Mouse (Mus musculus) thymus, postnatal 4 days (tissue): ENCODE results near the gene Pnmt.

Experiments used
- DNase-seq: peaks from one replicate; pipeline ENCODE4 v3.0.0; 2021

The Pnmt gene

DNA sequence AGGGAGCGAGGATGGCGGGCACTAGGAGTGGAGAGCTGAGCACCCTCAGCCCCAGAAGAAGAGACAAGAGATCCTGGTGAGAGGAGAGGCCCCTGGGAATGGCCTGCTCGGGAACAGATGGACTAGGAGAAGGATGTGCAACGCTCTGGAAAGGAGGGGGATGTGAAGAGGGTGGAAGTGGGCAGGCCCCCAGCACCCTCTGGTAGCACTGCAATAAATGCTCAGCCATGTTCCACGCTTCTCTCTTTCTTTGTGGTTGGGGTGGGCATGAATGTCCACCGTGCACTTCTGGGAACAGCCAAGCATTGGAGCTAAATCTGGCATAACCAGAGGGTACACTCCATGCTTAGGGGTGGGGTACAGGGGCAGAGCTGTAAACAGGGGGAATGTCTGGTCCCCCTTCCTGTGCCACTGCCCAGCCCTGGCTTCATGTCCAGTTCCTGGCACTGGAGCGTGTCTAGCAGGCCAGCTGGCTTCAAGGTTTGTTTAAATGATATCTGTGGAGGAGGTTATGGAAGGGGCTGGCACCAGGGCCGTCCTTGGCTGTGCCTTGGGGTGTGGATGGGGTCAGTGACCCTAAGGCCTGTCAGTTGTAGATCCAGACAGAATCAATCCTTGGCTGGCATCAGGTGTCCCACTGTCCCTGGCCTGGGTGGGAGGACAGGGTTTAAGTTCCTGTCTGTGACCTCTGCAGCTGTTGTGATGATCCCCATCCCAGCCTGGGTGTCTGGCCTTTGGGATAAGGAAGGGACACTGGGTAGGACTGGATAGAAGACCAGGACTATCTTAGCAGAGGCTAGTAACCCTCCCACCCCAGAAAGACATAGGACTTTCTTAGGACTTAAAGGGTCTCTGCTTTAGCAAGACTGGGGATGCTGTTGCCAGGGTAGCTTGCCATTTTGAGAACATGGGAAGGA, 1.3 kb upstream of the Pnmt start:
- DNase-seq = no peak

DNA sequence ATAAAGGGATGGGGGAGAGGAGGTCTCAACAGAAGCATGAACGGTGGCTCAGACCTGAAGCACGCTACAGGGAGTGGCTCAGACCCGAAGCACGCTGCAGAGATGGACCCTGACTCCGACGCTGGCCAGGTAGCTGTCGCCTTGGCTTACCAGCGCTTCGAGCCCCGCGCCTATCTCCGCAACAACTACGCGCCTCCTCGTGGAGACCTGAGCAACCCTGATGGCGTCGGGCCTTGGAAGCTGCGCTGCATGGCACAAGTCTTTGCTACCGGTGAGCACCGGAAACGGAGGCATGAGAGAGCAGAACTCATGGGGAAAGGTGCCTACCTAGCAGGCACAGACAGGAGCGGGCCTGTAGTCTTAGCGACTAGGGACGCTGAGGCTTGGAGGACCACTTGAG, 346 bp downstream of the Pnmt start:
- peak; percentile 57 for DNase-seq

DNA sequence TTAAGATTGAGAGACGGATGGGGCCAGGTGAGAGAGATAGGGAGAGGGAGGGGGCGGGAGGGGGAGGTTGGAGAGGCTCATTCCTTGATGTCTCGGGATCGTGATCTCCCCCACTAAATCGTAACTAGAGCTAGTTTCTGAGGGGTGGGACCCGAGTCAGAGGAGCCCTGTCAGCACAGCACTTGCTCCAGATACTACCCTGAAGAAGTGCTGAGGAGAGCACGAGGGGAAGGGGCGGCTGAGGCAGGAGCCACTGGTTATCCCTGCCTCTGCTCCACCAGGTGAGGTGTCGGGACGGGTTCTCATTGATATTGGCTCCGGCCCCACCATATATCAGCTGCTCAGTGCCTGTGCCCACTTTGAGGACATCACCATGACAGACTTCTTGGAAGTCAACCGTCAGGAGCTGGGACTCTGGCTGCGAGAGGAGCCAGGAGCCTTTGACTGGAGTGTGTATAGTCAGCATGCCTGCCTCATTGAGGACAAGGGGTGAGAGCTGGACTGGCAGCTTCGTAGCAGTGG, 867 bp downstream of the Pnmt start:
- DNase-seq = no peak

DNA sequence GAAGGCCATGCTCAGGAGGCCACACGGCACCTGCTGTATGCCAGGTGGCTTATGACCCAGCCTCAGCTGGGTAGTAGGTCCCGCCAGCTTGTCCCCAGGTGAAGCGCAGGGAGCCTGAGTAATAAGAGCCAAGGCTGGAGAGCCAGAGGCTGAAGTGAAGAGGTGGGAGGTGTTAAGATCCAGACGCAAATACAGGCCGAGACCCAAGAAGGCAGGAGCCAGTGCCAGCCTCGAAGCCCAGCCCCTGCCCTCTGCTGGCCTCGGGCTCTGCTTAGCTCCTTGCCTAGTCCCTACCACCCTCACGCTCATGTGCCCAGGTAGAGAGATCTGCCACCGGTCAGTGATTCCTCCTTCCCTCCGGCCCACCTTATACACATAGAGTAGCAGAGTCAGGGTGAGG, 2.0 kb downstream of the Pnmt start:
- no peak for DNase-seq

DNA sequence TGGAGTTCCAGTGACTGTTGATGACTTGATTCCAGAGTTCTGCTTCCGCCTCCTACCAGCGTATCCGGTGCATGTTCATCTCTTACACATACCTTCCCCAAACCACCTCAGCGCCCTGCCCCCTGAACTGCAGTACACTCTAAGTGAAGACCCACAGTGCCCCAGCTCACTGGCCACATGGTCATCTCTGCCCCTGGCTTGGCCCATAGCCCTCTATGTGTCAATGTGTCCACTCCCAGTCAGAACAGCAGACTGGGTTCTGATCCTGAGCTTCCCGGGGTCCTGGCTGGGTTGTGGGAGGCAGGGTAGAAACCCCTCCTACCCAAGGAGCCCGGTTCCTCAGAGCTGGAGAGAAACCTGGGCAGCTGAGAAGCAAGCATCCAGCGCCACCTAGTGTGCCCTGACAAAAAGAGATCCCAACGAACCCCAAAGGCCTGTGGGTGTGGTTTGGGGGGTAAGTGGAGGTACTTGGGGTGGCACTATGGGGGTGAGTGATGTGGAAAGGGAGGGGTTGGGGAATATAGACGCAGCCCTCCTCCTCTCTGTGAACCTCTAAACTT, 3.1 kb downstream of the Pnmt start:
- peak; percentile 85 for DNase-seq

DNA sequence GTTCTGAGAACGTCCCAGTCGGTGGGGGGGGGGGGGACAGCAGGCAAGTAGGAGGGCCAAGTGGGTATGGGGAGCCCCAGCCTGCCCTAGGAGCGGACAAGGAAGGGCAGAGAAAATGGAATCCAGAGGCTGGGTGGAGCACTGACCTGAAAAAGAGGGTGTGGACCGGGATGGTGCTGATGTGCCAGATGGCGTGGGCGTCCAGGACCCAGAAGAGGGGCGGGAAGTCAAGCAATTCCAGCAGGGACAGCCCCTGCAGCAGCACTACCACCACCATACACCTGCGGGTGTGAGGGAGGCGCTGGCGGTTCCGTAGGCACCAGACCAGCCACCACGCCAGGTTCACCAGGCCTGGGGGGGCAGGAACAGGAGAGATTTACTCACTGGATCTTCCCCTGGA, 3.9 kb downstream of the Pnmt start:
- no peak for DNase-seq

DNA sequence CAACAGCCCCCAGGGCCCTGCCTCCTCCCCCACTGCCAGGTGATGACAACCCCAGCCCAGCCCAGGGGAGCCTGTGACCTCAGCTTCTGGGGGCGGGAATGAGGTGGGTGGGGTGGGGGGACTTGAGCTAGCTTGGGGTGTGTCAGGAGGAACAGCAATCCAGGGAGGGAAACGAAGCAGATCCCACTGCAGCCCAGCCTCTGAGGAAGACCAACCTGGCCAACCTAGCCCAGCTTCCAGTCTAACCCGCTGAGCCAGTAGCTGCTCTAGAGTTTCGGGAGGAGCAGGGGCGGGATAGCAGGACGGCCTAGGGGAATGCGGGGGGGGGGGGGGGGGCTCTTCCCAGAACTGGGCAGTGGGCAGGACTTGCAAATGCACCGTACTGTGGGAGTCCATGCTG, 5.8 kb downstream of the Pnmt start:
- DNase-seq = no peak

DNA sequence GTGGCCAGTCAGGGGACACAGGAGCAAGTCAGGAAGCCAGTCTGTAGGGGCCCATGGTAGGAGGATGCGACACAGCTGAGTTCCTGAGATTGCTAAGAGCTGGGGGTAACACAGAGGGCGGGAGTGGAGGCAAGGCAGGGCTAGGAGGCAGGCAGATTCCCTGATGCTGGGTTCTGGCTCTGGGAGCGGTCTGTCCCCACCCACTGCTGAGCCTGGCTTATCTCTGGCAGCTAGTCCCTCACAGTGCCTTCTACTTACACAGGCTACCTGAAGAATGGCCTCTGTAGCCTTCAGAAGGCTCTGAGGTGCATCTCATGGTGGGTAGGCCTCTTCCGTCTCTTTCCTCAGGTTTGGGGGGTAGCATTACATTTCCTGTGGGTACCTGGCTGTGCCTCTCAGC, 6.4 kb downstream of the Pnmt start:
- peak; percentile 41 for DNase-seq

DNA sequence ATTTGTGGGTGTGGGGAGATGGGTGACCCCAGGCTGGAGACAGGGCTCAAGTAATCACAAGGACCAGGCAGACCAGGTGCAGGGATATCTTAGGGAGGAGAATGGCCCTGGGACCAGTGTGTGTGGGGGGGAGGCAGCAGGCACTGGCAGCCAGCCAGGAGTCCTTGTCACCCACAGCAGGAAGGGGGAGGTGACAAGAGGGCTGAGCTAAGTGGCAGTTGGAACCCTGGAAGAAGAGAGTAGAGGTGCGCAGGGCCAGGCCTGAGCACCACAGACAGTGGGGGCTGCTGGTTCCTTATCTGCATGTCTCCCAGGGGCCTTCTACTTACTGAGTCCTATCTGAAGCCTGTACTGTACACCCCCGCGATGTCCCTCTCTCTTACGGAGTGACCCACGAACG, 7.1 kb downstream of the Pnmt start:
- DNase-seq = peak; percentile 87

DNA sequence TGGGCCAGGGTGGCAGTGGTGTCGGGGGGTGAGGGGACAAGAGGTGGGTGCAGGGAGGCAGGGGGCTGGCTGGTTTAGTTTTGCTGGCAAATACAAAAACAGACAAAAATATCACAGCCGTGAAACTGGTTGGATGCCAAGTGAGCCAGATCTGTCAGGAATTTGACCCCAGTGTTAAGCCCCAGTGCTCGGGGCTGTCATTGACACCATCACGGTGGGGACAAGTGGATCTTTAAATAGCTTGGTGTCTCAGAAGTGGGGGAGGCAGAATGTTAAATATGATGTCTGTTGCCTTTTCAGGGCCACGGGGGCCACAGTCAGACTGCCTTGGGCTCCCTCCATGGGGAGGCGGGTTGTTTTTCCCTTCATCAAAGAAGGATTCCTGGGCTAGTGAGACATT, 8.1 kb downstream of the Pnmt start:
- DNase-seq = peak; percentile 34

DNA sequence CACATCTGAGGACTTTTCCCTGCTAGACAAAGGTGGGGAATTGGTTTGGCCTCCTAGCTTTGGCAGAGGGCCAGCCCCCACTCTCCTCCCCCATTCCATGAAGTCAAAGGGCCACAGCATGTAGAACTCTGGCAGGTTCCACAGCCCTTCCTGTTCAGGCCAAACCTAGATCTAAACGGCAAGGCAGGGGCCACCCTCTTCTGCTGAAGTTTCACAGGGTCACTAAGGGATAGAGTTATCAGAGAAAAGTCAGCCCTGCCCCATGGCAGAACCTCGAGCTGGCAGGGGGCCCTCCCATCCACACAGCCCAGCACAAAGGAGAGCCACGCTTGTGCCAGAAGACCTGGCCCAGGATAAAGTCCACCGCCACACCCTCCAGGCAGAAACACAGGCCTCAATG, 8.8 kb downstream of the Pnmt start:
- no peak for DNase-seq

DNA sequence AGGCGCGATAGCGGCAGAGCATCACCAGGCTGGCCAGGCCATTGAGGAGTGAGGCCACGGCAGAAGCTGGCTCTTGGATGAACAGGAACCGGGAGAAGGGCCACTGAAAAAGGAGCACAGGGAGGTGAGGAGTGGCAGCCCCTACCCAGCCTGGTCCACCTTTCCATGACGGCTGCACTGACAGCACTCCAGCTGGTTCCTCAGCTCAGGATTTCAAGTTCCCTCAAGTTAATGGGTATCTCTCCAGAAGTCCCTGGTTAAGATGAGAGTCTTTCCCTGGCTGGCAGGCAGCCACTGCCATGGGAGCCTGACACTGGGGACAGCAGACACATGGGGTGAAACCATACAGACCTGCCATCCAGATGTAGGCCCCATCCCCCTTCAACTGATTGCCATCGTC, 11.7 kb downstream of the Pnmt start:
- DNase-seq = no peak

DNA sequence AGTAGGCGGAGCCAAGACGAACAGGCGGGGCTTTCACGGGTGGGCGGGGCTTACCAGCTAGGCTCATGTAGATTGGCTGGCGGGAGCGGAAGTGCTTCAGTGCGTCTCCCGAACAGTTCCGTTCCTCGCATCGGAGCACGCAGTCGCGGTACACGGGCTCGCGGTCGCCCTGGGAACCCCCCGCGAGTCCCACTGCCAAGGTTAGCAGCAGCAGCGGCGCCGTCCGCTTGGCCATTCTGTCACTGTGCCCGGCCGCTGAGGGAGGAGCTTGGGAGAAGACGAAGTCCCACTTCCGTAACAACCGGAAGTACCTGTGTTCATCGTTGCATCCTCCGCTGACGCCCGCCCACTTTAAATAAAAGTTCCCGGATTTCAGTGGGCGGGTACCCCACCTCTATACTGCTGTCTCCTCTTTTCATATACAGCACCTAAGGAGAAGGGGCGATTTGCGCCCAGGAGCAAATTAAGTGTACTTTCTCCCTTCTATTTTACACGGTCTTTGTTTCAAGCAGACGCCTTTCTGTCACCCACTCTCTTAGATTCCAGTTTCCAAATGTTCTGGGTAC, 14.0 kb downstream of the Pnmt start, which contains the start of gene Pgap3:
Gene Pgap3 (minus strand): TSS at position 330 of the 566 bp plus-strand sequence.
- DNase-seq = peak; percentile 89

DNA sequence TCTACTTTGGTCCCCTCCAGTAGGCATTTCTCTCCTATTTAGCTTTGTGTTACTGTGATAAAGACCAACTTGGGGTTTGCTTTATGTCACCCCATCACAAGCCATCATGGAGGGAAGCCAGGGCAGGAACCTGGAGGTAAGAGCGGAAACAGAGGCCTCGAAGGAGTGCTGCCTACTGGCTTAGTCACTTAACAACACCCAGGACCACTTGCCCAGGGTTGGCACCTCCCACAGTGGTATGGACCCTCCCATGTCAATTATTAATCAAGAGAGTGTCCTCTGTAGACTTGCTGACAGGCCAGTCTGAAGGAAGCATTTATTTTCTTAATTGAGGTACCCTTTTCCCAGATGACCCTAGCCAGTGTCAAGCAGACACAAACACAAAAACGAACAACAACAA, 14.6 kb downstream of the Pnmt start:
- DNase-seq = no peak

DNA sequence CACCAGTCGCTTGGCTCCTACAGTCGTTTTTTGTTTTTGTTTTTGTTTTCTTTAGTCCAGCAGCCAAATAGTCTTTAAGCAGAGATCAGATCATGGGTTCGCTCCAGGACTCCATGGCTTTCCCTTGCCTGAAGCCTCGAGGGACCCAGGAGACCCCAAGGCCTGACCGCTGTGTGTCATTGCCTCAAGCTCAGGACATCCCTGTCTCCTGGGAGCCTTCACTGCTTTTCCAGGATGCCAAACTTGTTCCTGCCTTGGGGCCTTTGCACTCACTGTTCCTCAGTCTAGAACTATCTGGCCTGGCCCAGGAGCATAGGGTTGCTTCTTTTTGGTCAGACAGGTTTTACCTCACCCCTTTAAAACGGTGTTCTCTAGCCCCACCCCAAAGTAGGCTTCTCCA, 20.4 kb downstream of the Pnmt start:
- DNase-seq = no peak

DNA sequence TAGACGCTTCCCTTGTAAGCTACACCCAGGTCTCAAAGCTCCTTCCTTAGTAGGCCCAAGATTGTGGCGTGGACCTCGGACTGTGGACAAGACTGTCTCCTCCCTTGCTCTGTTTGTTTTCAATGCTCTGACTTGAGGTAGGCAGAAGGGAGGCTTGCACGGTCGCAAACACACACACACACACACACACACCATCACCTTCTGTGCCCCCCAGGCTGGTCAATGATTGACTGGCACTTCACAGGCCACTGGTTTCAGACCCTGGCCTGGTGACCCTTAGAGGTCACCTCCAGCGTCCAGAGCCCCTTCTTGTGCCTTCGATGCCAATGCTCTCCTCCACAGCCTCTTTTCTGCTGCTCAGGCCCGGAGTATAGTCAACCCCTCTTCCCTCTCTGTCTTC, 22.6 kb downstream of the Pnmt start:
- DNase-seq = no peak

DNA sequence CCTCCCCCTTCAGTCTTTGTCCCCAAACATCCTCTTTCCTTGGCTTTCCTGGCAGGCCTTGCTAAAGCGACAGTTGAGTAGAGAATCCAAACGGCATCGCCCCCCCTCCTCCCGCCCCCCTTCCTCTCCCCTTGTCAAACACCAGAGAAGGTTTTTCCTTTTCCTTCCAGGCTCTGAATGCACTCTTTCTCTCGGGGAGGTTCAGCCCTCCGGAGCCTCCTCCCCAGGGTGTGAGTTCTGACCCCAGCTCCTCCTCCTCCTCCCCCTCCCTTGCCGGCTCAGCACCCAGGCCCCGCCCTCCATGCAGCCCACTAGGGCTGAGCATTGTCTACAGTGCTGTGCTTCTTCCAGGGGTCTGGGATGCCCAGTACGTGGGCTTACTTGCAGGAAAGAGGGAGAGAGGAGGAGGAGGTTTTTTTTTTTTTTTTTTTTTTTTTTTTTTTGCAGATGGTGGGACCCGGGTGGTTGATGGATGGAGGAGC, 23.1 kb downstream of the Pnmt start:
- no peak for DNase-seq

DNA sequence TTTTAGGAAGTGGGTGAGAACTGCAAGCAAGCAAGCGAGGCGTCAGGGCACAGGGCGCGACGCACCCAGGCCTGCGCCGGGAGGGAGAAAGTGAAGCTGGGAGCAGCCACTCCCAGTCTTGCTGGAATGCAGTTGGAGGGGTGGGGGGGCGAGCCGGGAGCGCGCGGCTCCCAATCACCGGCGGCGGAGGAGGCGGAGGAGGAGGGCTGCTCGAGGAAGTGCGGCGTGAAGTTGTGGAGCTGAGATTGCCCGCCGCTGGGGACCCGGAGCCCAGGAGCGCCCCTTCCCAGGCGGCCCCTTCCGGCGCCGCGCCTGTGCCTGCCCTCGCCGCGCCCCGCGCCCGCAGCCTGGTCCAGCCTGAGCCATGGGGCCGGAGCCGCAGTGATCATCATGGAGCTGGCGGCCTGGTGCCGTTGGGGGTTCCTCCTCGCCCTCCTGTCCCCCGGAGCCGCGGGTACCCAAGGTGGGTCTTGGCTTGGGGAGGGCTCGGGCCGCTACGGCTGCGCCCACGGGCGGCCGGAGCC, 26.1 kb downstream of the Pnmt start, which contains the start of gene Erbb2:
Gene Erbb2 (plus strand): TSS at position 198 of the 524 bp plus-strand sequence.
- peak; percentile 56 for DNase-seq

DNA sequence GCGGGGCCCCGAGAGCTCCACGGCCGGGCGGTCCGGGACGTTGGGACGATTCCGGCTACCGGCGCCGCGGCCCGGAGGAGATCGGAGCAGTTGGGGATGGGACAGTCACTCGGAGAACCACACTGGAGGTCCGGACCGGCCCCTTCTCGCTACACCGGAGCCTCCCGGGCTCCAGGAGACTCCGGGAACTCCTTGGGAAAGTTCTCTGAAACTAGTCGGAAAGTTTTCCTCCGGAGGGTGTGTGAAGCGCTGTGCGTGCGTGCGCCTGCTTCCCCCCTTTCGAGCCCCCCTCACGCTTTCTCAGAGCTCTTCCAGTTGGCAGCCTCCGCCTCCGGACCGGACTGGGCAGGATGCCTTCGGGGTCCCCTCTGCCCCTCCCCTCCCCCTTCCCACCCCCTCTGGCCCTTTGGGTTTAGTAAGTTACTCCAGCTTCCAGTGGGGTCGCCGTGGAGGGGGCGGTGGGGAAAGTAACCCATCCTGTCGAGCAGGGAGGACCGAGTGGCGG, 26.6 kb downstream of the Pnmt start:
- no peak for DNase-seq

DNA sequence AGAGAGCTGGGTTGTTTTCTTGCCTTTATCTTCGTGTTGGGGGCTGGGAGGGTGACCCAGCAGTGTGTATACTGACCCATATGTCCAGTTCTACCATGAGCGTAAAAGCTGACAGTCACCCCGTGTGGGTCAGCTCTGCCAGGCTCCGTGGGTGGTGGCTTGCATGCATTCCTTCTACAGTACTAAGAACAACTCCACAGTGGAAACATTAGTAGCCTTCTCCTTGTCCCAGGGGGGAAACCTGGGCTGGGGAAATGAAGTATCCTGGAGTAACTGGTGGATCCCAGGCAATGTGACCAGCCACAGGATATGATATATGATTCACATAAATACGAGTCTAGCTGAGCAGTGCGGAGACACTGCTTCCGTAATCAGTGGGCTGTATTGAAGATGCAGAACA, 27.5 kb downstream of the Pnmt start:
- no peak for DNase-seq

DNA sequence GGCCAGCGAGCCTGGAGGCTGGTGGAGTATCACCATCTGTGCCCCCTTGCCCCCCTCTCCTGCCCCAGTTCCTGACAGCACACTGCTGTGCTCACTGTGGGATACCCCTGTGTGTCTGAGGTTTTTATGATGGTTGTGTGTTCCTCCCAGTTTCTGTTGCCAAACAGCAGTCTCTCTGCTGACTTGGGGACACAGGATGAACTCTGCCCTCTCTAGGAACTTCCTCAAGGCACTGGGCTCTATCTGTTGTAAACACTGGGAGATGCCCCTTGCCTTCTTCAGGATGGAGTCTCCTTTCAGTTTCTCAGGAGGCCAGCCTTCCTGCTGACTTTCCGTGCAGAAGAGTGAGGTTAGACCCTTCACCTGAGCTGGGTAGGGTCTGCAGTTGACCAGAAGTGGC, 27.9 kb downstream of the Pnmt start:
- DNase-seq = no peak

DNA sequence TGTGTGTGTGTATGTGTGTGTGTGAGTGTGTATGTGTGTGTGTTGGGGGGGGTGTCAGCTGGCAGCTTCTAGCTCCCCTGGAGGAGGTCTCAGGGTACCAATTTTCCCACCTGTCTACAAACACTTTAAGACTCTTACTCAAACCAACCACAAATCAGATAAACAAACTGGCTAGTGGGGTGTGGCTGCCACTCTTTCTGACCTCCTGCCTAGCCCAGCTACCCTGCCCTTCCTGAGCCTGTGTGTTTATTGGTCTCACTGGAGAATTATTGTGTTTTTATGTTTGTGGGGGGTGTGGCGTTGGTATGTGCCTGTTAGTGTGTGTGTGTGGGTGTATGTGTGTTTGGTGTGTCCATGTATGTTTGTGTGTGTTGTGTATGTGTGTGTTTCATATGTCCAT, 30.8 kb downstream of the Pnmt start:
- no peak for DNase-seq

DNA sequence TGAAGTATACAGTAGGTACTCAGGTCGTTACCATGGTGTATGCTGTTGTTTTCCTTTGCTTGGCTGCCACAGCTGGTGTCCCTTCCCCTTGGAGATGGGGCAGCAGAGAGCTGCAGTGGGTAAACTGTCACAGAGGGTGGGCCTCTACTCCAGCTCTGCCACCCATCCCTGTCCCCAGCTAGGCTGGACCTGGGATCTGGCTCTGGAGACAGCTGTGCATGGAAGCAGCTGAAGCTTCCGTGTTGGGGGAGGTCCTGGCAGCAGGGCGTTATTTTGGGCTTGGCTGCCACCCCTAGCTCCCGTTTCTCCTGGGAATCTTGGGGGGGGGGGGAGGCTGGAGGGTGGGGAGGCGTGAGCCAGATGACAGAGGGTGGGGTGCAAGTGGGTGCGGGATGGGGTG, 32.0 kb downstream of the Pnmt start:
- DNase-seq = no peak
